Mouse (Mus musculus): ENCODE data around the gene Fam167b. TPM values are rescaled to one million over a fixed set of nuclear protein-coding genes. Genes with fewer than 3 reads are reported as not detected.

Fam167b gene
- total RNA-seq (2021) = under 1 TPM in 1 of 2 experiments, not detected in 1; 0.65 TPM

GRCm38 (mm10) chr4:129578466-129578865, at the start of gene Fam167b:
Fam167b (minus strand) TSS chr4:129578549.
- DNase-seq = no peak

- DNase-seq = no peak
These were observed 47.7 kb upstream of the Fam167b start for GRCm38 (mm10) chr4:129626035-129626434.

- DNase-seq = no peak
These were observed 47.1 kb upstream of the Fam167b start for GRCm38 (mm10) chr4:129625496-129625895.

GRCm38 (mm10) chr4:129625029-129625370, 46.7 kb upstream of the Fam167b start:
- peak; percentile 58 to 61 for DNase-seq

GRCm38 (mm10) chr4:129624281-129625028, 46.1 kb upstream of the Fam167b start:
- peak; percentile 86 to 89 for DNase-seq

GRCm38 (mm10) chr4:129623681-129624091, 45.3 kb upstream of the Fam167b start, which contains the start of gene Ccdc28b:
Ccdc28b (minus strand) TSS chr4:129623947.
- DNase-seq = peak in 1 of 2 experiments; percentile 63

GRCm38 (mm10) chr4:129622803-129623535, 44.6 kb upstream of the Fam167b start:
- no peak for DNase-seq

GRCm38 (mm10) chr4:129622120-129622802, 43.9 kb upstream of the Fam167b start:
- no peak for DNase-seq

- no peak for DNase-seq
These were observed 43.0 kb upstream of the Fam167b start for GRCm38 (mm10) chr4:129621283-129621841.

- no peak for DNase-seq
These were observed 42.3 kb upstream of the Fam167b start for GRCm38 (mm10) chr4:129620419-129621282.

GRCm38 (mm10) chr4:129618786-129619691, 40.7 kb upstream of the Fam167b start, which contains the start of gene Iqcc:
Iqcc (minus strand) TSS chr4:129619099.
- DNase-seq = peak; percentile 95 to 97

- DNase-seq = no peak
These were observed 39.7 kb upstream of the Fam167b start for GRCm38 (mm10) chr4:129618031-129618430.

GRCm38 (mm10) chr4:129617121-129617641, 38.8 kb upstream of the Fam167b start:
- no peak for DNase-seq

- DNase-seq = no peak
These were observed 38.3 kb upstream of the Fam167b start for GRCm38 (mm10) chr4:129616631-129617030.

- no peak for DNase-seq
These were observed 37.5 kb upstream of the Fam167b start for GRCm38 (mm10) chr4:129615801-129616290.

GRCm38 (mm10) chr4:129614093-129614492, 35.7 kb upstream of the Fam167b start, which contains the start of gene Dcdc2b:
Dcdc2b (minus strand) TSS chr4:129614257.
- no peak for DNase-seq

GRCm38 (mm10) chr4:129610472-129610871, 32.1 kb upstream of the Fam167b start:
- DNase-seq = no peak

- no peak for DNase-seq
These were observed 31.7 kb upstream of the Fam167b start for GRCm38 (mm10) chr4:129610026-129610425.

GRCm38 (mm10) chr4:129609139-129609631, 30.8 kb upstream of the Fam167b start:
- DNase-seq = no peak

Measured in layer of hippocampus, postnatal 36 days (tissue).